Mouse (Mus musculus): ENCODE measurements around the gene Edc3.
A peak's percentile ranks its signal among the peaks of the same experiment; 100 is the strongest.

- 0 out of 2 replicates have a peak, but pooled peaks have one; percentile 15 for TF ChIP-seq CTCF (IDR thresholded peaks at IDR 0.05; ENCODE audit: extremely low read depth, insufficient read depth, low read length)
- TF ChIP-seq POLR2A (IDR thresholded peaks at IDR 0.05; ENCODE audit: extremely low read depth, insufficient read depth, low read length) = no peak
These were observed 20.2 kb upstream of the Edc3 start for GRCm38 (mm10) chr9:57688158-57688557.
